Mouse (Mus musculus) brain, embryonic 14.5 days (tissue): Measurements from ENCODE around the gene Cmpk2.

Experiments used
- CTCF ChIP-seq: fragments of 200-500 bp; IDR thresholded peaks from 2 replicates; pipeline ENCODE4 v1.5.1; 2012; ENCODE audit warnings: inconsistent platforms, mild to moderate bottlenecking, moderate library complexity, borderline replicate concordance; ENCODE audit not compliant: insufficient read depth, insufficient read length; ENCODE audit errors: extremely low read depth
- POLR2A ChIP-seq: fragments of 200-500 bp; IDR thresholded peaks from 2 replicates; pipeline ENCODE4 v1.6.1; 2012; ENCODE audit warnings: mild to moderate bottlenecking, inconsistent platforms, borderline replicate concordance; ENCODE audit not compliant: poor library complexity, insufficient read depth, insufficient read length, severe bottlenecking; ENCODE audit errors: extremely low read depth

DNA sequence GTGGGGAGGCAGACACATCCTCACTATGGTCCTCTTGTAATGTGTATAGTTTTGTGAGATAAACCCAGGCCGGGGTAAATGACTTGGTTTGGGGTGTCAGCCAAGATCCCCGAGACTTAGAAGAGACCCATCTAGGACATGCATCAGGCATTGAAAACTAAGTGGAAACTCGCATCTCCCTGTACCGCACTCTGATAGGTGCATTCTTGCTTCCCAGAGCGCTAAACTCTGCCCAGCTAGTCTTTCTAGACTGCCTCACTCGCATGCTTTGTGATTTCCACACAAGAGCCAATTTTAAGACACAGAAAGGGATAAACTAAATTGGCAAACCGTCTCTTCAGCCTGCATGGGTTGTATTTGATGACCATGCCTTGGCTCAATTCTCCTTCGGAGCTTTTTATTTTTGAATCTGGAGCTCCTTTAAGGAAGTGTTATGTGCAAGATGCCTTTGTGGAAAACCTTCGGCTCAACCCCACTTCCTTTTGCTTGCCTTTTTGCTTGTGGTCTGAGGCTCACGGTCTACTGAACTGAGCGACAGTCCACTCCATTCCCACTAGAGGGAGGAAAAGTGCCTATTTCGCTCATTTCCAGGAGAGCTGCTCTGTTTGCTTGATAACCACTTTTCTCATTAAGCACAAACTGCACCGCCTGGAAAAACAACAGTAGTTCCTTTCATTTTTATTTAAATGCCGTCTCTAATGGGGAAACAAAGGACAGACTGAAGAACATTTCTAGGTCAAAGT is 19.0 kb downstream of the Cmpk2 start:
- TF ChIP-seq POLR2A = no peak
- peak; percentile 72; the same call in 1 of the 2 replicates for TF ChIP-seq CTCF
